Mouse (Mus musculus) layer of hippocampus, adult 9-10 months (tissue): ENCODE results near the gene Gnptg.
"Not testable (repeated sequence)": the region's sequence is repeated elsewhere in the genome, so short reads cannot be mapped to it uniquely, and the experiment has no call there.

Experiments used
- DNase-seq: peaks from one replicate; pipeline ENCODE4 v3.0.0; 2022; ENCODE audit warnings: low spot score

Gene Gnptg

GRCm38 (mm10) chr17:25243131-25243780 lies 3.3 kb upstream of the Gnptg start:
- DNase-seq = no peak

DNA sequence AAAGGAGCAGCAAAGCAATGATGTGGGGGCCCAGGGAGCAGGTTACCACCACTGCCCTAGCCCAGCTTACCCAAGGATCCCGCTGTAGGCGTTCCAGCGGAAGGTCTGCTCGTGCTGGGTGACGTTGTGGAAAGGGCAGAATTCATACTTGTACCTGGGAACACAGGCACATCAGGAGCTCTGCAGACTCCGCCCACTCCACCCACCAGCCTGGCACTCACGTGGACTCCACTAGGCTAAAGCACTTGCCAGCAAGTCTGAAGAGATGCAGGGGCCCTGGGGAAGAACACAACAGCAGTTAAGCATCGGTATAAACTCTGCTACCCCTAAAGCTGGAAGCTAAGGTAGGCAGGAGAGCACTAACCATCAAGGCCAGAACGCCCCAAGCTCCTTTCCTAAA lies 4.3 kb downstream of the Gnptg start:
- no peak for DNase-seq

GRCm38 (mm10) chr17:25231621-25232020 lies 8.3 kb downstream of the Gnptg start:
- DNase-seq = not testable (repeated sequence)

- no peak for DNase-seq
These were observed 9.2 kb downstream of the Gnptg start for GRCm38 (mm10) chr17:25230700-25231099.

DNA sequence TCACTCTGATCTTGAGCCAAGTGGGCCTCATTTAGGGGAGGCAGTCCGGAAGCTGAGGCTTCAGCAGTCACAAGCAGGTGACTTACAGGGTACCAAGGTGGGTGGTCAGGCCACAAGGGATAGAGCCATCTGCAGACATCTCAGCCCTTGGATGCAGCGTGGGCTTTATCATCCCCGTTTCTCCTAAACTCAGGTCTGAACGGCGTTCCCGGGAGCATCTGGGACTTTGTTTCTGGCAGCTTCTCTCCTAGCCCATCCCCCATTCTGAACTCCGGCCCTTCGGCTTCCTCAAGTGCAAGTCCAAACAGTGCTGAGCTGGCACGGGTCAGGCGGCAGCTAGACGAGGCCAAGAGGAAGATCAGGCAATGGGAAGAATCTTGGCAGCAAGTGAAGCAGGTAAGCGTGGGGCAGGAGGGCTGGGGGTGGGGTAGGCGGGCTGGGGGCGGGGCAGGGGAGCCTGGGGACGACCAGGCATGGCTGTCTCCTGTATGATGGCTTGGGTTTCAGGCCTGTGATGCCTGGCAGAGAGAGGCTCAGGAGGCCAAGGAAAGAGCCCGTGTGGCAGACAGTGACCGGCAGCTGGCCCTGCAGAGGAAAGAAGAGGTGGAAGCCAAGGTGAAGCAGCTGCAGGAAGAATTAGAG lies 9.8 kb downstream of the Gnptg start:
- not testable (repeated sequence) for DNase-seq

- DNase-seq = no peak
These were observed 11.9 kb downstream of the Gnptg start for GRCm38 (mm10) chr17:25227991-25228390.

- no peak for DNase-seq
These were observed 14.3 kb downstream of the Gnptg start for GRCm38 (mm10) chr17:25225659-25226058.

- no peak for DNase-seq
These were observed 15.2 kb downstream of the Gnptg start for GRCm38 (mm10) chr17:25224586-25225222.

DNA sequence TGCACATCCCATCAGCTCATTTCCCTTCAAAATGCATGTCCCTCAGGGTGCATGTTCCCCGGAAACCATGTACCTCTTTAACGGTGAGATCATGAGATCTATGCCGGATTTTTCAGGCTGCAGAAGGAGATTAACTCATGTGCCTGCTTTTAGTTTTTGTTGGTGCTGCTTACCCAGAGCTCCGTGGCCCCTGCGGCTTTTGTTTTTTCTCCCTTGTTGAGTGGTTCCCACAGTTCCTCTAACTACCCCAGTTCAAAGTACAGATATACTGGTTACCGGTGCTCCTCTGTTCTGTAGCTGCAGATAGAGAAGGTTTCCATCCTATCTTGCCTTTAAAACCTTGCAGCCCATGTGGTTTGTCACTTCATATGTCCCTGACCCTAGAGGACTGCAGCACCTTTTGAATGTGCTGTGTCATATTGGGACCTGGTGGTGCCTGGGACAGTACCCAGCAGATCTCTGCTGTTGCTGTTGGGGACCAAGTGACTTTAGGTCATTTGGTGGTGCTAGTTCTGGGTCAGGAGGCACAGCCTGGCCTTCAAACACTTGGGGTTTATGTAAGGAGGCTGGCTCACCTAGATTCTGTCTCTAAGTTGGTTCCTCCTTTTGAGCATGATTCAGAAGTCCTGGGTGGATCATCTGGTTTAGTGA lies 16.8 kb downstream of the Gnptg start:
- no peak for DNase-seq

DNA sequence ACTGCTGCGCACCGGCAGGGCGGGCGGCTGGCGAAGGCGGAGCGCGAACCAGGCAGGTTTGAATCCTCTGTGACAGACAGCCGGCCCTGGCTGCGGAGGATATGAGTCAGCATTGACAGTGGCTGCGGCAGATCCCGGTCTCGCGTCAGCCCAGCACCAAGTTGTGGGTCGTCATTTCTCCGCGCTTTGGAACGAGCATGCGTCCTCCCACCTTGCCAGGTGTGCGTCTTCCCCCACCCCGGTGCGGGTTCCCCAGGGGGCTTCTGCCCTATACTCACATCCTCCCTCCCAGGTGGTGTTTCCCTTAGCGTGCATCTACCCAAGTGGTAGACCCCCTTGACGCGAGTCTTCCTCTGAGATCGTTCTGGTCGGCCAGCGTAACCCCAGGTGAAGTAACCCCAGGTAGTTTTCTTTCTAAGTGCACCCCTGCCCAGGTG lies 17.4 kb downstream of the Gnptg start:
- not testable (repeated sequence) for DNase-seq

DNA sequence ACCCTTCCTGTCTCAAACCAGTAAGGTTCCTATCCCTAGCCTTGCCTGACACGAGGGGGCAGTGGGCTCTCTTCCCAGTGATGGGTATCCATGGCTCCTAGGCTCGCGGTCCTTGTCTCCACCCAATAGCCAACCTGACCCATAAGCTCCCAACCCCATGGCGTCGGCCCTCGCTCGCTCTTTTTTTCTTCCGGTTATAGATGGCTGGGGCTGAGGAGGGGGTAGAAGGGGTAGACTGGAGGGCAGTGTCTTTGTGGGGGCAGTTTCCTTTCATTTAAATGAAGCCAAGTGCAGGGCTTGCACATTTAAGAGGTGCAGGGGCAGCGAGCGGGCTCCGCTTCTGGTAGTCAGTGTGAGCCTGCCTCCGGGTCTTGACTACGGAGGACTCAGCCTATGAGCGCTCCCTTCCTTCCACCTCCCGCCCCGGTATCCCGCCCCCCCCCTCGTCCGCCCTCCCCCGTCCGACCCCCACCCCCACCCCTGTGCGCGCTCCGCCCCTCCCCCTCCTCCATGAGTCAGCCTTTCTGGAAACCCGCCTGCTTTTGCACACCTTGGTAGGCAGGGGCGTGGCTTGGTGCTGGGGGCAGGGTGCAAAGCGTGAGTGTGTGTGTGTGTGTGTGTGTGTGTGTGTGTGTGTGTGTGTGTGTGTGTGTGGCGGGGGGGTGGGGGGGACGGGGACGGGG lies 18.0 kb downstream of the Gnptg start:
- DNase-seq = no peak

DNA sequence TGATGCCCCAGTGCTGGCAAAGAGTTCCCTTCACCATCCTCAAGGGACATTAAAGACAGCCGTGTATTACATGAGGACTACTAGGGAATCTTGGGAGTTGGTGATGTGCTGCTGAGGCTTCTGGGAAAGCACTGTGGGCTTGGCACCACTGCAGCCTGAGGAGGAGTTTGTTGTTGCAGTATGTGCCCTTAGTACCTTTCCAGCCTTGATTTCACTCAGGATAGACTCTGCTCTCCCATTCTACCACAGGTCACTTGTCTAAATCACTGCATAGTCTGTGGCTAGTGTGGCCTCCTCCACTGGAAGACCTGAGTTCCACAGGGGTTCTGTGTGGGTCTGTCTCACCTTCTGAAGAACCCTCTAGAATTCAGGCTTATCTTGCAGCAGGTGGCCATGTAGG lies 19.2 kb downstream of the Gnptg start:
- DNase-seq = no peak

DNA sequence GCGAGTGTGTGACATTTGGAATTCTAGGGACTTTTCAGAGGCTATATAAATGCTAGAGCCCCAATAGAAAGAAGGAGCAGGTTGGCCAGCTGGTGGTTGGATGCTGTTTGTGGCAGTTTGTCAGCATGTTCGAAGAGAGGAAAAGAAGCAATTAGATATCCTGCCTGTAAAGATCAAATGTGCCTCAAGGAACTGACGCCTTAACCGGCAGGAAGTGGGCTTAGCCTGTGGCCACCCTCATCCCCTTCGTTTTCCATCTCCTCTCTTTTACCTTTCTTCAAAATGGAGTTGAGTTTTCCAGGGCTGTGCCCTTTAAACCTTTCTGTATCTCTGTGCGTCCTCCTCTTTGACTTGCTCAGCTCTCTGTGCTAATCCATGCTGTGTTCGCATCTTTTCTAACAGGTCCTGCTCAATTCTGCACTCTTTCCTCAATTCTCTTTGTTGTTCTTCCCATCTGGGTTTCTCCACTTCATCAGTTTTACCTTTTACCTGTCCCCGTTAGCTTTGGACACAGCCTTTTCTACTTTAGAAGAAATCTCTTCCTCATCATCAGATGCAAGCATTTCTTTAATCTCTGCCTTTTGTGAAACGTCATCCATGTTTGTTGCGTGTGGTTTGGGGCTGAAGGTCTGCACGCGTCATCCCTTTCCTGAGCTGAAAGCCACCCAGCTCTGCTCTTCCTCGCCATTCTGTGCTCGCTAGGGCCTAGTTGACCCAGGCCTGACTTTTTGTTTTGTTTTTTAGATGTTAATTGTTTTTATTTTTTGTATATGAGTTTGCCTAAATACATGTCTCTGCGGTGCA lies 20.2 kb downstream of the Gnptg start:
- DNase-seq = no peak

- no peak for DNase-seq
These were observed 21.0 kb downstream of the Gnptg start for GRCm38 (mm10) chr17:25218967-25219366.

- DNase-seq = no peak
These were observed 24.5 kb downstream of the Gnptg start for GRCm38 (mm10) chr17:25215431-25215830.

DNA sequence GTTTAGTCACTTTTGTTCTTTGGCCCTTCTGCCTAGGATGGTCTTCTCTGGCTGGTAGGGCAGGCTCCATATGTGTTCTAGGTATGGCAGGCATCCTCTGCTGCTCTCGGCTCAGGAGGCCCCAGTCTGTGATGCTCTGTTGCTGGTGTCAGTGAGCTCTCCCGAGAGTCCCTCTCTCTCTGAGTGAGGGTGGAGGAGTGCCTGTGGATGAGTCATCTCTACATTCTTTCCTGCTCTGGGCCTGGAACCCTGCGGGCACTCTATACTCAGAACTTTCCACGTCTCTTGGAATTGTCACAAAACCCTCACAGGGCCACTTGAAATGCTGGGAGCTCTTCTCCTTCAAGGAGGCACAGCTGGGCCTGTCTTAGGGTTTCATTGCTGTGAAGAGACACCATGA lies 28.2 kb downstream of the Gnptg start:
- no peak for DNase-seq

DNA sequence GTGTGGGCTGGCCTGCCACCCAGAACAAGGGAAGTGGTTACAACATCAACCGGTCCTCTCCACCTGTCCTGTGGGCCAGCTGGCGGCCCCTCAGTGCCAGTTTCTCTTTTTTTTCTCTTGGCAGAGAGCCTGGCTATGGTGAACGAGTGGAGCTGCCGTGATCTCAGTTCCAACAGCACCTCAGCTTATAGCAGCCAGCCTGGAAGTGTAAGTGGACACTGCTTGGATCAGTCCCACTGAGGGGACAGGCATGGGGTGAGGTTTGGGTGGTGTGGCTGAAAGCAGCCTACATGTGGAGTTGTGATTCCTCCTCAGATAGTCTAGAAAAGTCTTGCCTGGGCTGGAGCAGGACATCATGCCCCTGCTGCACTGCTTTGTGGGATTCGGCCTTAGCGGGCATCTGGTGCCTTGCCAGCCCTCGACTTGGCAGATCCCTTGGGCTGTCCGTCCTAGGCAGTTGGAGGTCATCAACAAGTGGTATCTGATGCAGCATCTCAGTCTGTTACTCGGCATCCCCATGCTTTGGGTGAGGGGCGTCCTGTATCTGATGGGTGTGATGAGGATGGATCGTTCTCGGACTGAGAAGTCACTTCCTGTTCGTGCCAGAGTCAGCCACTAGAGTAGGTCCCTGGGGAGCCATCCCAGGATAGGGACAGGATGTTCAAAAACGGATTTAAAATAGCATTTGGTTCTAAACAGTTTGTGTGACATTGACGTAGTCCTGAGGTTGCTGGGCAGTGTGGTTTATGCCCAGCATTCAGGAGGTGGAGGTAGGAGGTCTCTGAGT lies 29.1 kb downstream of the Gnptg start:
- DNase-seq = no peak

- no peak for DNase-seq
These were observed 29.9 kb downstream of the Gnptg start for GRCm38 (mm10) chr17:25210006-25210405.

GRCm38 (mm10) chr17:25202401-25202800 lies 37.5 kb downstream of the Gnptg start:
- no peak for DNase-seq

- DNase-seq = no peak
These were observed 50.8 kb downstream of the Gnptg start for GRCm38 (mm10) chr17:25189091-25189490.
